27 mouse cellular contexts compared by ENCODE assay signal in genomic region chr8:22395256-22395655, GRCm38 (mm10). TPM values are rescaled to one million over a fixed set of nuclear protein-coding genes. Genes with fewer than 3 reads are reported as not detected.
DNase-seq lines count a peak whose midpoint lies in the region; ATAC-seq and TF ChIP-seq lines count a peak whose summit lies in the region.
"Had no signal": no experiment of that assay in that cellular context is flagged by ENCODE, and none has a peak within 500 bp of the region (broad histone marks: within the 10 kb centered on the region; RNA-seq: fewer than 3 reads in every experiment).

No protein-coding gene starts in this region.

- WGBS in cerebellum, adult 2 months = 32% methylated on average over 8 of the region's 8 CpGs
- 86% methylated on average over 8 of the region's 8 CpGs for WGBS in liver, embryonic 12.5 days (ENCODE audit: insufficient replicate concordance)
- 95% methylated on average over 8 of the region's 8 CpGs for whole genome bisulfite sequencing in hindbrain, embryonic 16.5 days

- no peak for ATAC-seq in liver, embryonic 12.5 days
- no peak for ATAC-seq in hindbrain, embryonic 16.5 days
- ATAC-seq: hindbrain, postnatal 0 days; lung, postnatal 0 days; midbrain, embryonic 16.5 days; Patski had no signal

- H3K27me3 ChIP-seq in cerebellum, adult 2 months (ENCODE audit: control insufficient read depth, insufficient read depth, low read length) = no peaks in the 10 kb centered on the region
- H3K27me3 ChIP-seq in liver, embryonic 12.5 days (replicated peaks) = no peaks in the 10 kb centered on the region
- H3K27me3 ChIP-seq in hindbrain, embryonic 16.5 days (replicated peaks; ENCODE audit: control insufficient read depth, insufficient read depth, low read length) = no peaks in the 10 kb centered on the region
- H3K27me3 ChIP-seq: CH12.LX; embryonic facial prominence, embryonic 13.5 days; Patski had no signal

- no peak overlapping the region for H3K4me2 ChIP-seq in liver, embryonic 12.5 days
- no peak overlapping the region for H3K4me2 ChIP-seq in hindbrain, embryonic 16.5 days (ENCODE audit: low read length)
- H3K4me2 ChIP-seq: embryonic facial prominence, embryonic 13.5 days; forebrain, embryonic 12.5 days; heart, embryonic 11.5 days had no signal

- no peak for TF ChIP-seq POLR2A in cerebellum, adult 2 months (IDR thresholded peaks at IDR 0.05; ENCODE audit: borderline replicate concordance, insufficient read depth, low read length)

- no peak overlapping the region for H3K9ac ChIP-seq in liver, embryonic 12.5 days
- H3K9ac ChIP-seq in hindbrain, embryonic 16.5 days (ENCODE audit: low read depth, low read length) = no peak overlapping the region
- H3K9ac ChIP-seq: embryonic facial prominence, embryonic 13.5 days; forebrain, embryonic 12.5 days; liver, embryonic 14.5 days had no signal

- H3K27ac ChIP-seq in cerebellum, adult 2 months (ENCODE audit: insufficient read depth, low read length) = no peak overlapping the region
- H3K27ac ChIP-seq in liver, embryonic 12.5 days = peak overlapping the region; percentile 61; the same call in 1 of the 2 replicates
- no peak overlapping the region for H3K27ac ChIP-seq in hindbrain, embryonic 16.5 days (ENCODE audit: low read depth, low read length)
- H3K27ac ChIP-seq: embryonic facial prominence, embryonic 13.5 days; forebrain, embryonic 12.5 days; gastrocnemius, adult 2 months; hindbrain, postnatal 0 days; layer of hippocampus, adult 2 months; limb, embryonic 10.5 days; liver, embryonic 14.5 days; macrophage; stomach, postnatal 0 days had no signal

- no peaks in the 10 kb centered on the region for H3K9me3 ChIP-seq in liver, embryonic 12.5 days (replicated peaks)
- no peaks in the 10 kb centered on the region for H3K9me3 ChIP-seq in hindbrain, embryonic 16.5 days (ENCODE audit: control insufficient read depth, low read length)
- H3K9me3 ChIP-seq: embryonic facial prominence, embryonic 13.5 days; forebrain, embryonic 12.5 days; G1E; limb, embryonic 10.5 days had no signal

- H3K36me3 ChIP-seq in liver, embryonic 12.5 days = peaks cover 24% of the 10 kb centered on the region
- H3K36me3 ChIP-seq in hindbrain, embryonic 16.5 days (ENCODE audit: control insufficient read depth, insufficient read depth, low read length) = no peaks in the 10 kb centered on the region
- H3K36me3 ChIP-seq: forebrain, embryonic 12.5 days had no signal

- H3K4me1 ChIP-seq in cerebellum, adult 2 months (ENCODE audit: control insufficient read depth, insufficient read depth, low read length) = peaks cover 2% of the 10 kb centered on the region; the same call in 1 of the 2 replicates
- peaks cover 36% of the 10 kb centered on the region for H3K4me1 ChIP-seq in liver, embryonic 12.5 days
- peaks cover 6% of the 10 kb centered on the region; the same call in 1 of the 2 replicates for H3K4me1 ChIP-seq in hindbrain, embryonic 16.5 days (ENCODE audit: control insufficient read depth, insufficient read depth, low read depth, low read length)

- no peak for TF ChIP-seq CTCF in cerebellum, adult 2 months (IDR thresholded peaks at IDR 0.05; ENCODE audit: borderline replicate concordance, insufficient read depth, low read depth, low read length)

- DNase-seq in brain, adult 2 months (ENCODE audit: low read depth, low spot score) = peak; percentile 74
- peak; percentile 43 to 71 for DNase-seq in cerebellum, adult 2 months
- peak; percentile 58 to 68 for DNase-seq in cerebellum, postnatal 25 days
- DNase-seq in layer of hippocampus, adult 18-20 months (ENCODE audit: low spot score in 2 of 2) = no peak
- no peak for DNase-seq in kidney, adult 11 months
- no peak for DNase-seq in adrenal gland, adult (ENCODE audit: inconsistent age in 2 of 2, low spot score in 1 of 2)
- DNase-seq: adrenal gland, adult 2 months; B cell, adult 2 months; gastrocnemius, adult 2 months had no signal

- H3K4me3 ChIP-seq in cerebellum, adult 2 months (replicated peaks; ENCODE audit: insufficient read depth, low read depth, low read length) = no peak overlapping the region
- no peak overlapping the region for H3K4me3 ChIP-seq in liver, embryonic 12.5 days
- no peak overlapping the region for H3K4me3 ChIP-seq in hindbrain, embryonic 16.5 days (ENCODE audit: low read length)
- H3K4me3 ChIP-seq: embryonic facial prominence, embryonic 13.5 days; erythroblast, embryonic 14.5 days; forebrain, embryonic 12.5 days; gastrocnemius, adult 2 months; layer of hippocampus, adult 2 months; limb, embryonic 10.5 days; myocyte had no signal

RNA-seq across cellular contexts. Expression of gene Slc25a15, which starts 3.1 kb away (rescaled TPM):
- polyA plus RNA-seq in cerebellum, adult 2 months (2012; rRNA removed) = 12.1 and 13.1 TPM in 2 replicates
- 27.4 and 29.2 TPM in 2 replicates for polyA plus RNA-seq in liver, embryonic 12.5 days (2016; fragmentation: Nextera tagmentation; extraction: Ambion mirVana)
- total RNA-seq in layer of hippocampus, adult 18-20 months (2021) = 10 to 100 TPM; 10.9 to 11.5 TPM
- 8.5 and 8.8 TPM in 2 replicates for polyA plus RNA-seq in hindbrain, embryonic 16.5 days (2015; fragmentation: Nextera tagmentation; extraction: Ambion mirVana)

RNA-seq across cellular contexts. Expression of gene Mrps31, which starts 15.9 kb away (rescaled TPM):
- polyA plus RNA-seq in cerebellum, adult 2 months (2012; rRNA removed) = 21.7 and 22.5 TPM in 2 replicates
- polyA plus RNA-seq in liver, embryonic 12.5 days (2016; fragmentation: Nextera tagmentation; extraction: Ambion mirVana) = 33.7 and 35.1 TPM in 2 replicates
- total RNA-seq in layer of hippocampus, adult 18-20 months (2021) = 10 to 100 TPM; 26.6 to 26.7 TPM
- 32.6 and 32.9 TPM in 2 replicates for polyA plus RNA-seq in hindbrain, embryonic 16.5 days (2015; fragmentation: Nextera tagmentation; extraction: Ambion mirVana)

Comparison
In these comparisons a context has a peak if more than half of its experiments do, and no peak if none do; other contexts are left out.
1. DNase-seq: peak in brain, adult 2 months (single experiment), cerebellum, adult 2 months (2 of 2) and cerebellum, postnatal 25 days (2 of 2); none in layer of hippocampus, adult 18-20 months (0 of 2), kidney, adult 11 months (single experiment) and adrenal gland, adult (0 of 2).